Mouse (Mus musculus): ENCODE results near the gene Megf11.

- TF ChIP-seq POLR2A (IDR thresholded peaks at IDR 0.05; ENCODE audit: borderline replicate concordance, extremely low read depth, low read depth, low read length) (no peak), CTCF (IDR thresholded peaks at IDR 0.05; ENCODE audit: insufficient read depth, low read length) (no peak)
These were observed 312.3 kb downstream of the Megf11 start for GRCm38 (mm10) chr9:64697677-64698076.
